ENCODE assay signal across 16 mouse cellular contexts in genomic region chr6:87530386-87530785, GRCm38 (mm10).
"Had no signal": no experiment of that assay in that cellular context is flagged by ENCODE, and none has a peak within 500 bp of the region (broad histone marks: within the 10 kb centered on the region; RNA-seq: fewer than 3 reads in every experiment).

No protein-coding gene starts in this region.

- H3K27ac ChIP-seq: kidney, embryonic 15.5 days; limb, embryonic 13.5 days; liver, embryonic 13.5 days; midbrain, embryonic 12.5 days; stomach, embryonic 15.5 days had no signal

- ATAC-seq: intestine, embryonic 16.5 days; lung, postnatal 0 days had no signal

- H3K27me3 ChIP-seq: kidney, embryonic 15.5 days; limb, embryonic 13.5 days; midbrain, embryonic 12.5 days; stomach, embryonic 15.5 days had no signal

- H3K9ac ChIP-seq: kidney, embryonic 15.5 days; limb, embryonic 13.5 days; liver, embryonic 13.5 days; midbrain, embryonic 12.5 days; stomach, embryonic 15.5 days had no signal

- H3K4me3 ChIP-seq: kidney, embryonic 15.5 days; limb, embryonic 13.5 days; liver, embryonic 13.5 days; midbrain, embryonic 12.5 days; stomach, embryonic 15.5 days had no signal

- H3K4me2 ChIP-seq: kidney, embryonic 15.5 days; limb, embryonic 13.5 days; midbrain, embryonic 12.5 days; stomach, embryonic 15.5 days had no signal

- DNase-seq: kidney, adult 2 months; kidney, postnatal 14 days; left cerebral cortex, postnatal 4 days; liver, embryonic 13.5 days; lung, adult 2 months; lung, postnatal 36 days; right cerebral cortex, adult 18-20 months; right cerebral cortex, postnatal 25 days; thymus, adult 2 months; thymus, postnatal 36 days had no signal

- H3K9me3 ChIP-seq: kidney, embryonic 15.5 days; limb, embryonic 13.5 days; liver, embryonic 13.5 days; midbrain, embryonic 12.5 days; stomach, embryonic 15.5 days had no signal

- H3K36me3 ChIP-seq: kidney, embryonic 15.5 days; limb, embryonic 13.5 days; liver, embryonic 13.5 days; midbrain, embryonic 12.5 days; stomach, embryonic 15.5 days had no signal

- H3K4me1 ChIP-seq: kidney, embryonic 15.5 days; stomach, embryonic 15.5 days had no signal
